Mouse (Mus musculus): ENCODE results near the gene Bmx.

The Bmx gene

GRCm38 (mm10) chrX:164258057-164258456, at the start of gene Bmx:
Bmx (minus strand) TSS chrX:164258193.
- no peak for DNase-seq (ENCODE audit: extremely low spot score, low read depth, low spot score)

- DNase-seq (ENCODE audit: extremely low spot score, low read depth, low spot score), result no peak
Observed at GRCm38 (mm10) chrX:164306250-164306649, 48.3 kb upstream of the Bmx start.

- DNase-seq (ENCODE audit: extremely low spot score, low read depth, low spot score), result no peak
Observed at GRCm38 (mm10) chrX:164291147-164291546, 33.2 kb upstream of the Bmx start.

- DNase-seq (ENCODE audit: extremely low spot score, low read depth, low spot score), result no peak
Observed at GRCm38 (mm10) chrX:164287077-164287476, 29.1 kb upstream of the Bmx start.

- no peak for DNase-seq (ENCODE audit: extremely low spot score, low read depth, low spot score)
Observed at GRCm38 (mm10) chrX:164283808-164284207, 25.8 kb upstream of the Bmx start.

- no peak for DNase-seq (ENCODE audit: extremely low spot score, low read depth, low spot score)
Observed at GRCm38 (mm10) chrX:164280918-164281647, 23.1 kb upstream of the Bmx start.

GRCm38 (mm10) chrX:164275536-164275935, 17.5 kb upstream of the Bmx start:
- no peak for DNase-seq (ENCODE audit: extremely low spot score, low read depth, low spot score)

GRCm38 (mm10) chrX:164270603-164271002, 12.6 kb upstream of the Bmx start:
- no peak for DNase-seq (ENCODE audit: extremely low spot score, low read depth, low spot score)

GRCm38 (mm10) chrX:164269285-164269761, 11.3 kb upstream of the Bmx start, which contains the start of gene Pir:
Pir (plus strand) TSS chrX:164269371.
- no peak for DNase-seq (ENCODE audit: extremely low spot score, low read depth, low spot score)

- DNase-seq (ENCODE audit: extremely low spot score, low read depth, low spot score), result no peak
Observed at GRCm38 (mm10) chrX:164264861-164265260, 6.9 kb upstream of the Bmx start.

GRCm38 (mm10) chrX:164262286-164262685, 4.3 kb upstream of the Bmx start:
- DNase-seq (ENCODE audit: extremely low spot score, low read depth, low spot score), result no peak

- DNase-seq (ENCODE audit: extremely low spot score, low read depth, low spot score), result no peak
Observed at GRCm38 (mm10) chrX:164258662-164259061, 669 bp upstream of the Bmx start.

- no peak for DNase-seq (ENCODE audit: extremely low spot score, low read depth, low spot score)
Observed at GRCm38 (mm10) chrX:164256527-164256926, 1.5 kb downstream of the Bmx start.

GRCm38 (mm10) chrX:164246722-164247121, 11.3 kb downstream of the Bmx start:
- no peak for DNase-seq (ENCODE audit: extremely low spot score, low read depth, low spot score)

- DNase-seq (ENCODE audit: extremely low spot score, low read depth, low spot score), result no peak
Observed at GRCm38 (mm10) chrX:164245714-164246113, 12.3 kb downstream of the Bmx start.

GRCm38 (mm10) chrX:164233380-164233779, 24.6 kb downstream of the Bmx start:
- no peak for DNase-seq (ENCODE audit: extremely low spot score, low read depth, low spot score)

GRCm38 (mm10) chrX:164221989-164222388, 36.0 kb downstream of the Bmx start:
- DNase-seq (ENCODE audit: extremely low spot score, low read depth, low spot score), result no peak

- no peak for DNase-seq (ENCODE audit: extremely low spot score, low read depth, low spot score)
Observed at GRCm38 (mm10) chrX:164200547-164200946, 57.4 kb downstream of the Bmx start.

GRCm38 (mm10) chrX:164197679-164198078, 60.3 kb downstream of the Bmx start:
- no peak for DNase-seq (ENCODE audit: extremely low spot score, low read depth, low spot score)

- DNase-seq (ENCODE audit: extremely low spot score, low read depth, low spot score), result no peak
Observed at GRCm38 (mm10) chrX:164189880-164190279, 68.1 kb downstream of the Bmx start.

- peak; percentile 62 for DNase-seq (ENCODE audit: extremely low spot score, low read depth, low spot score)
Observed at GRCm38 (mm10) chrX:164183844-164184243, 74.1 kb downstream of the Bmx start.

GRCm38 (mm10) chrX:164179746-164180145, 78.2 kb downstream of the Bmx start:
- DNase-seq (ENCODE audit: extremely low spot score, low read depth, low spot score), result peak; percentile 35

- DNase-seq (ENCODE audit: extremely low spot score, low read depth, low spot score), result no peak
Observed at GRCm38 (mm10) chrX:164178856-164179255, 79.1 kb downstream of the Bmx start.

Data from hindlimb bud, embryonic 11.5 days (tissue).